Mouse (Mus musculus): ENCODE measurements around the gene Abcb6. TPM values are rescaled to one million over a fixed set of nuclear protein-coding genes. Genes with fewer than 3 reads are reported as not detected.
A peak's percentile ranks its signal among the peaks of the same experiment; 100 is the strongest.

Abcb6 gene
- total and polyA plus RNA-seq, 3 experiments = 15.5 to 29.0 (median 19.2) TPM

DNA sequence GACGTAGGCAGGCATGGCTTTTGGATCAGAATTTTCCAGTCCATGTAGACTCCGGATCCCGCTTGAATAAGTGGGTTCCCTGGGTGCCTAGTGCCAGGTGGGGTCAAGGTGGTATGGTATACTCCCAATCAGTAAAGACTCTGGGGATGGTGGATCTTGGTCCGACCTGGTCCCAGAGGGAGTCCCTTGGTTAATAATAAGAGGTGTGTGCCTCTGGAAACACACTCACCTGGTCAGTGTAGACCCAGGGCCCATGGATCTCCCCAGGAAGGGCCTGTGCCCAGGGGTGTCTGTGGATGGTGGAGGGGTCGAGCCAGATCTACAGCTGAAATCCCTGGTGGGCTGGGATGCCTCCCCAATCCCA is 11.0 kb upstream of the Abcb6 start:
- Histone ChIP-seq H3K9me3 (replicated peaks; ENCODE audit: low read length) (no peaks in the 10 kb centered on the region), H3K4me1 (ENCODE audit: control insufficient read depth in 1 of 2, insufficient read depth in 2 of 2) (peaks cover 10 to 38% of the 10 kb centered on the region in 2 experiments), H3K9ac (ENCODE audit: insufficient read depth, low read depth) (peak overlapping the region; percentile 81), H3K27me3 (replicated peaks) (no peaks in the 10 kb centered on the region), H3K4me2 (ENCODE audit: insufficient read depth, low read depth, poor library complexity, severe bottlenecking) (peak overlapping the region; percentile 65), H3K36me3 (replicated peaks in 1 of 2; ENCODE audit: control insufficient read depth in 1 of 2, insufficient read depth in 1 of 2, low read length in 1 of 2) (peaks cover 19 to 54% of the 10 kb centered on the region in 2 experiments), H3K4me3 (replicated peaks in 1 of 3; ENCODE audit: low read depth in 2 of 3, low read length in 2 of 3, poor library complexity in 1 of 3) (peak overlapping the region; percentile 86 to 89 (median 87)), H3K79me2 (replicated peaks; ENCODE audit: control insufficient read depth, extremely low read depth, insufficient read depth, poor library complexity, severe bottlenecking) (no peaks in the 10 kb centered on the region), H3K27ac (ENCODE audit: insufficient read depth, low read depth) (no peak overlapping the region)
- DNase-seq (ENCODE audit: extremely low read depth) = no peak
- TF ChIP-seq ZNF384 (IDR thresholded peaks at IDR 0.05; ENCODE audit: low read depth, low read length) (no peak), HCFC1 (IDR thresholded peaks at IDR 0.05; ENCODE audit: low read depth, low read length) (no peak), BHLHE40 (IDR thresholded peaks at IDR 0.05; ENCODE audit: low read depth, low read length) (no peak), CHD1 (IDR thresholded peaks at IDR 0.05; ENCODE audit: low read depth, low read length) (no peak), CHD2 (IDR thresholded peaks at IDR 0.05; ENCODE audit: low read length) (no peak), RAD21 (IDR thresholded peaks at IDR 0.05; ENCODE audit: low read depth, low read length) (no peak), ETS1 (conservative IDR thresholded peaks at IDR 0.05; ENCODE audit: low read depth, low read length) (no peak), USF2 (conservative IDR thresholded peaks at IDR 0.05; ENCODE audit: low read depth, low read length) (no peak), GABPA (IDR thresholded peaks at IDR 0.05; ENCODE audit: insufficient replicate concordance, low read depth, low read length) (no peak), IRF4 (IDR thresholded peaks at IDR 0.05; ENCODE audit: low read depth, low read length) (no peak), ZKSCAN1 (IDR thresholded peaks at IDR 0.05; ENCODE audit: borderline replicate concordance, low read depth, low read length) (no peak), ZMIZ1 (IDR thresholded peaks at IDR 0.05; ENCODE audit: low read depth, low read length) (no peak), MYC (IDR thresholded peaks at IDR 0.05; ENCODE audit: low read depth, low read length) (no peak), EP300 (IDR thresholded peaks at IDR 0.05; ENCODE audit: low read length) (no peak), ZC3H11A (IDR thresholded peaks at IDR 0.05; ENCODE audit: low read depth, low read length) (no peak), E2F4 (IDR thresholded peaks at IDR 0.05; ENCODE audit: insufficient replicate concordance, low read depth, low read length) (no peak), CTCF (conservative IDR thresholded peaks at IDR 0.05 in 1 of 2, IDR thresholded peaks at IDR 0.05 in 1 of 2; ENCODE audit: low read depth in 2 of 2, low read length in 2 of 2) (no peak)
- in situ Hi-C loops (cut with MboI; ENCODE audit: low pct_ligation_motif_present, low pct_unique_long_range_greater_than_20kb, low sequenced_read_pairs) (no loop called here), dilution Hi-C loops (cut with MboI; ENCODE audit: extremely low pct_ligation_motif_present, extremely low pct_unique_long_range_greater_than_20kb, low sequenced_read_pairs) (no loop called here)

DNA sequence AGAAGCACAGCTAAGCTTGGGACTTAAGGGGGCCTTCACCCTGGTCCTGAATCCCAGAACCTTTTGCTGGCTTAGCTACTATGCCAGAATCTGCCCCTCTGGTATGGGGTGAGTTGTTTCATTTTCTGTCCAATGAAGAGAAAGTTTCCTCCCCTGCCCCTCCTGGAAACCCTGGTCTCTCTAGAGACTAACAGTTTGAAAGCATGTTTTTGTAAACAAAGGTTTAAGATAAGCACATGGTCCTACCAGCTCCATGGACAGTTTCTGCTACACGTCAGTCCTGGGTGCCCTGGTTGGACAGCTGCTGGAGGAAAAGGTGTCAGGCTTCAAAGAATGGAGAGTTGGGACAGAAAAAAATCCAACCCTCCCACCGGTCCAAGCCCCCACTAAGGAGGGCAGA is 10.4 kb upstream of the Abcb6 start:
- dilution Hi-C loops (cut with MboI; ENCODE audit: extremely low pct_ligation_motif_present, extremely low pct_unique_long_range_greater_than_20kb, low sequenced_read_pairs) (no loop called here), in situ Hi-C loops (cut with MboI; ENCODE audit: low pct_ligation_motif_present, low pct_unique_long_range_greater_than_20kb, low sequenced_read_pairs) (no loop called here)
- TF ChIP-seq ZNF384 (IDR thresholded peaks at IDR 0.05; ENCODE audit: low read depth, low read length) (no peak), GABPA (IDR thresholded peaks at IDR 0.05; ENCODE audit: insufficient replicate concordance, low read depth, low read length) (no peak), JUND (conservative IDR thresholded peaks at IDR 0.05; ENCODE audit: low read depth, low read length) (no peak), NELFE (IDR thresholded peaks at IDR 0.05; ENCODE audit: low read depth, low read length) (no peak), JUN (IDR thresholded peaks at IDR 0.05; ENCODE audit: insufficient read depth, low read depth, low read length) (no peak), PAX5 (IDR thresholded peaks at IDR 0.05; ENCODE audit: low read length) (no peak), RCOR1 (conservative IDR thresholded peaks at IDR 0.05; ENCODE audit: low read depth, low read length) (no peak), MAFK (IDR thresholded peaks at IDR 0.05; ENCODE audit: insufficient replicate concordance, low read length) (no peak), CTCF (conservative IDR thresholded peaks at IDR 0.05 in 1 of 2, IDR thresholded peaks at IDR 0.05 in 1 of 2; ENCODE audit: low read depth in 2 of 2, low read length in 2 of 2) (no peak), E2F4 (IDR thresholded peaks at IDR 0.05; ENCODE audit: insufficient replicate concordance, low read depth, low read length) (no peak), IRF4 (IDR thresholded peaks at IDR 0.05; ENCODE audit: low read depth, low read length) (no peak), MAX (IDR thresholded peaks at IDR 0.05; ENCODE audit: low read length) (no peak), POLR2AphosphoS2 (IDR thresholded peaks at IDR 0.05; ENCODE audit: low read depth, low read length) (no peak), CHD1 (IDR thresholded peaks at IDR 0.05; ENCODE audit: low read depth, low read length) (no peak), KAT2A (IDR thresholded peaks at IDR 0.05; ENCODE audit: insufficient replicate concordance, low read length) (no peak), SMC3 (IDR thresholded peaks at IDR 0.05; ENCODE audit: low read depth, low read length) (no peak), HCFC1 (IDR thresholded peaks at IDR 0.05; ENCODE audit: low read depth, low read length) (no peak), UBTF (IDR thresholded peaks at IDR 0.05; ENCODE audit: low read depth, low read length) (no peak)
- Histone ChIP-seq H3K9ac (ENCODE audit: insufficient read depth, low read depth) (peak overlapping the region; percentile 81; the same call in 1 of the 2 replicates), H3K36me3 (replicated peaks in 1 of 2; ENCODE audit: control insufficient read depth in 1 of 2, insufficient read depth in 1 of 2, low read length in 1 of 2) (peaks cover 20 to 54% of the 10 kb centered on the region in 2 experiments), H3K27me3 (replicated peaks) (no peaks in the 10 kb centered on the region), H3K4me1 (ENCODE audit: control insufficient read depth in 1 of 2, insufficient read depth in 2 of 2) (peaks cover 10 to 38% of the 10 kb centered on the region in 2 experiments), H3K27ac (ENCODE audit: insufficient read depth, low read depth) (no peak overlapping the region), H3K79me2 (replicated peaks; ENCODE audit: control insufficient read depth, extremely low read depth, insufficient read depth, poor library complexity, severe bottlenecking) (no peaks in the 10 kb centered on the region), H3K9me3 (replicated peaks; ENCODE audit: low read length) (no peaks in the 10 kb centered on the region), H3K4me2 (ENCODE audit: insufficient read depth, low read depth, poor library complexity, severe bottlenecking) (peak overlapping the region; percentile 65; the same call in 1 of the 2 replicates), H3K4me3 (replicated peaks in 1 of 3; ENCODE audit: low read depth in 2 of 3, low read length in 2 of 3, poor library complexity in 1 of 3) (peak overlapping the region in 1 of 3 experiments; percentile 87)
- DNase-seq (ENCODE audit: extremely low read depth) = no peak
